Mouse (Mus musculus): ENCODE measurements around the gene Gm20388.

Gene Gm20388

DNA sequence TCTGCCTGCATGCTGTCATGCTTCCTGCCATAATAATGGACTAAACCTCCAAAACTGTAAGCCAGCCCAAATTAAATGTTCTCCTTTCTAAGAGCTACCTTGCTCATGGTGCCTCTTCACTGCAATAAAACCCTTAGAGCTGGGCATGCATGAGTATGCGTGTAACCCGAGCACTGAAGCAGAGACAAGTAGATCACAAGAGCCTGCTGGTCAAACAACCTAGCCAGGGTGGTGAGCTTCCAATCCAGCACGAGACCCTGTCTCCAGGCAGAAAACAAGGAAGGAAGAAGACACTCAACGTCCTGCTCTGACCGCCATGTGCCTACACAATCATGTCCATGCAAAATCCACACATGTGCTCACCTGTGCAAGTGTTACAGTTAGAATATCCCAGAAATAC is 3080.7 kb downstream of the Gm20388 start:
- in situ Hi-C loops (cut with MboI): no loop called here

- in situ Hi-C loops (cut with MboI): no loop called here
Observed at GRCm38 (mm10) chr8:122992296-122992695, 3081.7 kb downstream of the Gm20388 start.

DNA sequence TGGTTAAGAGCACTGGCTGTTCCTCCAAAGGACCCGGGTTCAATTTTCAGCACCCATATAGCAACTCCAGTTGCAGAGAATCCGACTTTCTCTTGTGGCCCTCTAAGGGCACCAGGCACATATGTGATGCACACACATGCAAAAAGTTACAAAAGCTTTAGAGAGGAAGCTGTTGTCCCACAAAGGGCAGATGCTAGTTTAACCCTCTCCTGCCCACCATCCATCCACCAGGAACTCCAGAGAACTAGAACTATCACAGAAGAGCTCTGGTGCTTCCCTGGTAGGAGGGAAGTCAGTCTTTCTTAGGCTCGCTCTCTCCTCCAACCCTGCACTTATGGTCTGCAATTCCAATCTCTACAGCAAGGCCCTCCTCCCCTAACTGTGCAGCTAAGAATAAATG is 3082.4 kb downstream of the Gm20388 start:
- in situ Hi-C loops (cut with MboI): no loop called here

DNA sequence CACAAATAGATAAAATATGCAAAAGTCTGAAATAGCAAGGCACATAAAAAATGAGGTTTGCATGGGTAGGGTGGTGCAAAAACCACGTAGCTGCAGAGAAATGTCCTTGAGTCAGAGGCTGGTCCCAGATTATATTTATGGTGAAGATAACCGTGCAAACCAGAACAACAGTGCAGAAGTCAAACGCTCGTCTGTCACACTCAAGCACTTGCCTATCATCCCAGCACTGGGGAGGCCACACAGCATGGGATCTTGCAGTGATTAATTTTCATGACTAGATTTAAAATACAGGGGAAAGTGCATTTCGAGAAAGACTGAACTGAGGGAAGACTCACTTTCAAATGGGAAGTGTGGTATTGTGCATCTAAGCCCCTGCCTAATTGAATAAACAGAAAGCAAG is 3083.1 kb downstream of the Gm20388 start:
- in situ Hi-C loops (cut with MboI): no loop called here

DNA sequence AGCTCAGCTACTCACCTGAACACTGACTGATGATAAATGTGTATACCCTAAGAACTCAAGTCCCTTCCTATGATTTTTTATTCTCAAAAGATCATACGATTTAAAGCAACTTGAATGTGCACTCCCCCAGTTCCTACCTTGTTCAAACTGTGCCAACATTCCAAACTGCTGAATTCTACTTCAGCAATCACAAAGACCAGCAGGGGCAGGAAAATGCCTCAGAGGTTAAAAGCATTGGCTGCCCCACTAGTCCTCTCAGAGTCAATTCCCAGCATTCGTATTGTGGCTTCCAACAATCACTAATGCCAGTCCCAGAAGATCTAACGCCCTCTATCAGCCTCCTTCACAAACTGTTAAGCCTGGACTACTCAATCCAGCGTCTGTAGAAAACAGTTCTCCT is 3087.3 kb downstream of the Gm20388 start:
- in situ Hi-C loops (cut with MboI): no loop called here

DNA sequence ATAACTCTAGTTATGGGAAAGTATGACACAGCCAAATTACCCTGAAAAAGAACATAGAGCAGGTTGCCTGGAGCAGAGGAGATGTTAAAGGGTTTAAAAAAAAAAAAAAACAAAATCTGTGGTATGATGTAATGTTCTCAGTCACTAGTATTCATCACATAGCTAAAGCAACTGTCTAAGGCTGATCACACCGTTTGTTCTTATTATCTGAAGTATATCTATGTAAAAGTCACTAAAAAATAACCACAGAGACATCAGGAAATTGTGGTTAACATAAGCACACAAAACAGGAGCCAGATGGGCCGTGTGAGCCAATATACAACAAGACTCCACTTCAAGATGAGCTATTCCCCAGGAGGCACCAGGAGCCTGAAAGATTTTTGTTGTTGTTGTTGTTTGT is 3089.7 kb downstream of the Gm20388 start:
- in situ Hi-C loops (cut with MboI): no loop called here

DNA sequence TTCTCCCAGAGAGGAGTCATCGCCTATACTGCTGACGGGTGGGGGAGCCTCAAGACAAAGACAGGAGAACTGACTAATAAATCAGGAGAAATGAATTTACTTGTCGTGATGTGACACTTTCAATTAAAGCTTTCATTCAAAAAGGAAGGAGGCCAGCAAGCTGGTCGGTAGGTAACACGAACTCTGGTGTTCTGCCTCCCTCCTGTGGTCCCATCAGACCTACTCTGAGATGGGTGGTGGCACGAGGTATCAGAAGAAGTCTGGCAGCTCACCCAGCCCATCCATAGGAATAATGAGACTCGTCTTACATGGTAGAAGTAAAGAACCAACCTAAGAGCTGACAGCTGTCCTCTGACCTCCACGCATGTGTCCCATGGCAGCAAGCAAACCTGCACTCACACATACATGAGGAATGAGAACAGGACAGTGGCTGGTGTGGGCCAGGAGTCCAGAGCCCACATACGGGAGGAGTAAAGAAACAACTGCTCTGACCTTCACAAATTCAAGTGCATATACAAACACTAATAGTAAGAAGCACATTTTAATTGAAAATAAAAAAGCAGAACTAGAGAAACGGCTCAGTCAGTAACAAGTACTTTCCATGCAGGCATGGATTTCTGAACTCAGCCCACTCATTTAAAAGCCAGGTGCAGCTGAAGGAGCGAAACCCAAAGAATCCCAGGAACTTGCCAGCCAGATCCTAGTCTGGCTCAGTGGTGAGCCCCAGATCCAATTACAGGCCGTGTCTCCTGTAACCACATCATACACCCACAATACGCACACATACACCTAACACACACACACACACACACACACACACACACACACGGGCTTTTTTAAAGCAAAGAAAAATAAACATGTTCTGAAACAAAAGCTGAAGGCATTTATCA is 3093.6 kb downstream of the Gm20388 start:
- in situ Hi-C loops (cut with MboI): no loop called here

DNA sequence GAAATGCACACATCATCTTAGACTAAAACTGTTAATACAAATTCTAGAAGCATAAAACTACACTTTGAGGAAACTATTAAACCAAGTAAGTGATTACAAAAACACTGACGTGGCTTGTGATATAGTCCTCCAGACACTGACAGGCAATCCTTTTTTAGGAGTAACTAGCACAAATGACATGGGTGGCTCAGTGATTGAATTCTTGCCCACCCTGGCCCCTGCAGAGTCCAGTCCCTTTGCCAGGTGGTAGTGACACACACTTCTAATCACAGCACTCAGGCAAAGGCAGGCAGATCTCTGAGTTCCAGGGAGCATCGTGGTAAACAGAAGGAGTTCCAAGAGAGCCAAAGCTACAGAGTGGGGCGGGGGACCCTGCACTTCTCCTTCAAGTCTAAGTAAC is 3094.7 kb downstream of the Gm20388 start:
- in situ Hi-C loops (cut with MboI): no loop called here

DNA sequence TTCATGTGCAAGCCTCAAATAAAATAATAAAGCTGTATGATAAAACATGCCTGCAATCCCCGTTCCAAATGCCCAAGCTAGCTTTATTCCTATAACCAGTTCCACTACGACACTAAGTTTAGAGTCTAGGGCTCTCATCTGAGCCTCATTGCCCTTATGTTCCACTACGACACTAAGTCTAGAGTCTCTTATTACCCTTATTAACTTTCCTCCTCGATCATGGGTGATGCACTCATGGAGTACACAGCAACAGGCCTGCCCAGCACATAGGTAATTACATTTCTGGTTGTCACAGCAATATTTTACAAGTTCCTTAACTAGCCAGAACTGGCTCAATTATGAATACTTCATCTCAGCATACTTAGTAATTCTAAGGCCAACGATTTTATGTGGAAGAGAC is 3095.2 kb downstream of the Gm20388 start:
- in situ Hi-C loops (cut with MboI): no loop called here

- in situ Hi-C loops (cut with MboI): no loop called here
Observed at GRCm38 (mm10) chr8:123011321-123011720, 3100.7 kb downstream of the Gm20388 start.

- in situ Hi-C loops (cut with MboI): no loop called here
Observed at GRCm38 (mm10) chr8:123014429-123014828, 3103.8 kb downstream of the Gm20388 start.

DNA sequence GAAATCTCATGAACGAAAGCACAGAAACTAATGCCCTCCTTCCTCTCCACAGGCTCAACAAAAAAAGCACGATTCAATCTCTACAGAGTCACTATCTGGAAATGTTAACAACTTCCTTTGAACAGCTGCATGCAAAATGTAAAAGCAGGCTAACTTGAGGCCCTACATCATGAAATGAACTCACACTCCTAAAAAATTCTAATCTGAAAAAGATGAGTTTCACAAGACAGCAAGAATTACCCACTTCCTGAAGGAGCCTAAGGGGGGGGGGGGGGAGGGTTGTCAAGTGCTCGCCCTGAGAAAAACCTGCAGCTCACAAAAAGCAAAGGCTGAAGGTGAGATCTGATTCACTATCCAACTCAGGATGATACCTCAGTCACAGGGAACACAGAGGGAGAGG is 3104.4 kb downstream of the Gm20388 start:
- in situ Hi-C loops (cut with MboI): no loop called here

GRCm38 (mm10) chr8:123017143-123017542 is 3106.5 kb downstream of the Gm20388 start:
- in situ Hi-C loops (cut with MboI): no loop called here

- in situ Hi-C loops (cut with MboI): no loop called here
Observed at GRCm38 (mm10) chr8:123018484-123019164, 3108.0 kb downstream of the Gm20388 start.

GRCm38 (mm10) chr8:123020084-123020483 is 3109.4 kb downstream of the Gm20388 start:
- in situ Hi-C loops (cut with MboI): no loop called here

- in situ Hi-C loops (cut with MboI): no loop called here
Observed at GRCm38 (mm10) chr8:123020859-123021258, 3110.2 kb downstream of the Gm20388 start.

GRCm38 (mm10) chr8:123021259-123021658 is 3110.6 kb downstream of the Gm20388 start:
- in situ Hi-C loops (cut with MboI): no loop called here

DNA sequence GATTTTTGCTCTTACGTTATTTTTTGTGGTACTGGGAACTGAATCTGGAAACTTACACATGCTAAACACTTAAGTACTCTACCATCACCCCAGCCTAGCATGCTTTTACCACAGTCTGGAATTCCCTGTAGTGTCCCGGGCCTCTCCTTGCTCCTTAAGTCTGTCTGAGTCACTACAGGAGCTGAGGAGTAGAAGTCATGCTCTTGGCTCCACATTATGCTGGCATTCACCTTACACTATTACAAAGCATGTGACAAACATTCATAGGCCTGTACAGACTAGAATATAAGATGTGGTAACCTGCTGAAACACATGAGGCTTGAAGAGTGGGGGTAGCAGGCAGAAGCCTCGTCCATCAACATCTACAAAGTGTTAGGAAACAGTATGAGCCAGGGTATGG is 3112.1 kb downstream of the Gm20388 start:
- in situ Hi-C loops (cut with MboI): no loop called here

GRCm38 (mm10) chr8:123024226-123024625 is 3113.6 kb downstream of the Gm20388 start:
- in situ Hi-C loops (cut with MboI): no loop called here

- in situ Hi-C loops (cut with MboI): loop anchor here (25.0 kb wide), 1 partner anchor 114 kb away; no protein-coding TSS in a partner anchor
Observed at GRCm38 (mm10) chr8:123025951-123026351, 3115.3 kb downstream of the Gm20388 start.

DNA sequence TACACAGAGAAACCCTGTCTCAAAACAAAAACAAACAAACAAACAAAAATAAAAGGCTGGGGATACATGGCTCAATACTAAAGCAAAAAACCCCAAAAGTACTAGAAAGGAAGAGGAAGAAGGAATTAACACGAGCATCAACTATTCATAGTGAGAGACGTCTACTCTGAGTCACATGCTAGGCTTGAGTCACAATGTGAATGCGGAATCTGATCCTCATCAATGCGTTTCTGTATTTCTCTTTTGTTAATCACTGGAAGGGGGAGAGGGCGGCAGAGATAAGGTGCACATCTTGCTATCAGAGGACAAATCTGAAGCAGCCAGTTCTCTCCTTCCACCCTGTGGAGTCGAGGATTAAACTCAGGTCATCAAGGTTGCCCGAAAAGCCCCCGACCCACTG is 3117.1 kb downstream of the Gm20388 start:
- in situ Hi-C loops (cut with MboI): loop anchor here (25.0 kb wide), 1 partner anchor 115 kb away; no protein-coding TSS in a partner anchor

- in situ Hi-C loops (cut with MboI): loop anchor here (25.0 kb wide), 1 partner anchor 118 kb away; no protein-coding TSS in a partner anchor
Observed at GRCm38 (mm10) chr8:123030091-123030490, 3119.4 kb downstream of the Gm20388 start.
